7 mouse cellular contexts compared by ENCODE assay signal in genomic region chr7:101108653-101109005, GRCm38 (mm10). TPM values are rescaled to one million over a fixed set of nuclear protein-coding genes. Genes with fewer than 3 reads are reported as not detected.
DNase-seq lines count a peak whose midpoint lies in the region; ATAC-seq lines count a peak whose summit lies in the region.

No protein-coding gene starts in this region.

- WGBS in lung, embryonic 15.5 days, result under 1% methylated on average over 25 of the region's 35 CpGs
- 1% methylated on average over 17 of the region's 35 CpGs for WGBS in intestine, embryonic 14.5 days
- WGBS in midbrain, embryonic 15.5 days, result 0% methylated on average over 11 of the region's 35 CpGs

- no peak for DNase-seq in lung, postnatal 10 days
- peak; percentile 87 for DNase-seq in adrenal gland, postnatal 25 days
- DNase-seq in intestine, embryonic 14.5 days (ENCODE audit: low spot score), result peak; percentile 91
- DNase-seq in left cerebral cortex, postnatal 4 days, result no peak

- intact Hi-C loops in left cerebral cortex, postnatal 4 days (cut with DNase I), result loop anchor here (10.0 kb wide), 1 partner anchor 126 kb away; no protein-coding TSS in a partner anchor

- H3K36me3 ChIP-seq in lung, embryonic 15.5 days, result peaks cover 14% of the 10 kb centered on the region
- H3K36me3 ChIP-seq in erythroblast, embryonic 14.5 days (ENCODE audit: control insufficient read depth), result no peaks in the 10 kb centered on the region
- peaks cover 10% of the 10 kb centered on the region for H3K36me3 ChIP-seq in intestine, embryonic 14.5 days (ENCODE audit: control insufficient read depth, insufficient read depth, low read length)
- H3K36me3 ChIP-seq in midbrain, embryonic 15.5 days (replicated peaks), result 0 out of 2 replicates have a peak, but pooled peaks cover 3% of the 10 kb centered on the region

- no peaks in the 10 kb centered on the region for H3K27me3 ChIP-seq in lung, embryonic 15.5 days
- peaks cover 4% of the 10 kb centered on the region for H3K27me3 ChIP-seq in erythroblast, embryonic 14.5 days (ENCODE audit: control insufficient read depth)
- H3K27me3 ChIP-seq in intestine, embryonic 14.5 days (replicated peaks; ENCODE audit: control insufficient read depth, insufficient read depth, low read length), result no peaks in the 10 kb centered on the region
- no peaks in the 10 kb centered on the region for H3K27me3 ChIP-seq in midbrain, embryonic 15.5 days (replicated peaks)

- peak overlapping the region; percentile 98 for H3K27ac ChIP-seq in lung, embryonic 15.5 days
- H3K27ac ChIP-seq in intestine, embryonic 14.5 days (ENCODE audit: low read depth), result peak overlapping the region; percentile 85
- H3K27ac ChIP-seq in midbrain, embryonic 15.5 days, result peak overlapping the region; percentile 98

- ATAC-seq in lung, embryonic 15.5 days (ENCODE audit: borderline replicate concordance, extremely low read depth, low FRiP score, low TSS enrichment), result no peak
- no peak for ATAC-seq in intestine, embryonic 14.5 days (replicated peaks; ENCODE audit: low FRiP score, low TSS enrichment, low read depth)
- peak; percentile 77; the same call in 1 of the 2 replicates for ATAC-seq in midbrain, embryonic 15.5 days (replicated peaks)

- H3K9ac ChIP-seq in lung, embryonic 15.5 days, result peak overlapping the region; percentile 88
- peak overlapping the region; percentile 57 for H3K9ac ChIP-seq in intestine, embryonic 14.5 days (ENCODE audit: low read length)
- peak overlapping the region; percentile 87 for H3K9ac ChIP-seq in midbrain, embryonic 15.5 days

- H3K4me2 ChIP-seq in lung, embryonic 15.5 days, result peak overlapping the region; percentile 78
- peak overlapping the region; percentile 70 for H3K4me2 ChIP-seq in intestine, embryonic 14.5 days (ENCODE audit: low read length)
- peak overlapping the region; percentile 86 for H3K4me2 ChIP-seq in midbrain, embryonic 15.5 days

- peak overlapping the region; percentile 91 for H3K4me3 ChIP-seq in lung, embryonic 15.5 days
- peak overlapping the region; percentile 75 for H3K4me3 ChIP-seq in erythroblast, embryonic 14.5 days (replicated peaks)
- H3K4me3 ChIP-seq in intestine, embryonic 14.5 days (ENCODE audit: low read depth, low read length), result peak overlapping the region; percentile 53
- H3K4me3 ChIP-seq in midbrain, embryonic 15.5 days, result peak overlapping the region; percentile 76

- no peaks in the 10 kb centered on the region for H3K9me3 ChIP-seq in lung, embryonic 15.5 days
- no peaks in the 10 kb centered on the region for H3K9me3 ChIP-seq in erythroblast, embryonic 14.5 days (ENCODE audit: control insufficient read depth, low read length)
- no peaks in the 10 kb centered on the region for H3K9me3 ChIP-seq in intestine, embryonic 14.5 days (ENCODE audit: control insufficient read depth, low read length)
- no peaks in the 10 kb centered on the region for H3K9me3 ChIP-seq in midbrain, embryonic 15.5 days

- peaks cover 20% of the 10 kb centered on the region for H3K4me1 ChIP-seq in lung, embryonic 15.5 days
- peaks cover 29% of the 10 kb centered on the region for H3K4me1 ChIP-seq in erythroblast, embryonic 14.5 days (ENCODE audit: control insufficient read depth)
- H3K4me1 ChIP-seq in intestine, embryonic 14.5 days (replicated peaks; ENCODE audit: control insufficient read depth, insufficient read depth, low read length), result peaks cover 10% of the 10 kb centered on the region
- peaks cover 17% of the 10 kb centered on the region for H3K4me1 ChIP-seq in midbrain, embryonic 15.5 days

RNA-seq across cellular contexts. Expression of gene Fchsd2, which starts 16.0 kb away (rescaled TPM):
- 20.0 and 22.5 TPM in 2 replicates for polyA plus RNA-seq in lung, embryonic 15.5 days (2015; fragmentation: Nextera tagmentation; extraction: Ambion mirVana)
- 24.1 and 31.9 TPM in 2 replicates for total RNA-seq in adrenal gland, postnatal 25 days (2021)
- polyA plus RNA-seq in erythroblast, embryonic 14.5 days (2012), result 0.02 TPM in 2 replicates
- 24.4 and 26.0 TPM in 2 replicates for polyA plus RNA-seq in intestine, embryonic 14.5 days (2014; fragmentation: Nextera tagmentation; extraction: Ambion mirVana)
- 41.7 and 46.2 TPM in 2 replicates for polyA plus RNA-seq in midbrain, embryonic 15.5 days (2015; fragmentation: Nextera tagmentation; extraction: Ambion mirVana)
- total RNA-seq in left cerebral cortex, postnatal 4 days (2021), result 100 to 1,000 TPM; 107 to 122 TPM

Comparison
In these comparisons a context has a peak if more than half of its experiments do, and no peak if none do; other contexts are left out.
1. DNase-seq: peak in adrenal gland, postnatal 25 days (single experiment) and intestine, embryonic 14.5 days (single experiment); none in lung, postnatal 10 days (single experiment) and left cerebral cortex, postnatal 4 days (single experiment).
2. RNA of gene Fchsd2, which starts 16.0 kb away (polyA plus RNA-seq): 41.7 to 46.2 TPM in midbrain, embryonic 15.5 days, 24.4 to 26.0 TPM in intestine, embryonic 14.5 days and 20.0 to 22.5 TPM in lung, embryonic 15.5 days; 0.02 TPM in erythroblast, embryonic 14.5 days; every median in the first group is over 10 times any median in the second.
3. Peak in every context shown above with its lines, with median percentiles within 50 percentile points of each other: H3K27ac ChIP-seq, H3K4me2 ChIP-seq, H3K4me3 ChIP-seq and H3K9ac ChIP-seq.